Mouse (Mus musculus): ENCODE measurements at regions not wholly inside any gene's neighbourhood (a gene's known extent, or its start where the extent isn't known, plus 50 kb on each side); places are given as distances from the start of the nearest gene placed in this dataset.

- TF ChIP-seq CTCF (IDR thresholded peaks at IDR 0.05; ENCODE audit: low read depth, low read length) = no peak
- TF ChIP-seq POLR2A (IDR thresholded peaks at IDR 0.05; ENCODE audit: borderline replicate concordance, low read depth, low read length) = no peak
Measured at GRCm38 (mm10) chr17:10086558-10086957, 233.1 kb downstream of the Qk start.
